Mouse (Mus musculus) macrophage (primary cell): ENCODE measurements around the gene Col4a4. TPM values are rescaled to one million over a fixed set of nuclear protein-coding genes. Genes with fewer than 3 reads are reported as not detected.

Source experiments
- H3K27ac ChIP-seq: fragments of 350-480 bp; formaldehyde crosslinking; 2 replicates; pipeline ENCODE4 v1.9.0; 2021
- H3K36me3 ChIP-seq: fragments of 350-480 bp; formaldehyde crosslinking; 2 replicates; pipeline ENCODE4 v1.9.0; 2021; ENCODE audit errors: inconsistent target
- H3K4me3 ChIP-seq: fragments of 350-480 bp; formaldehyde crosslinking; 2 replicates; pipeline ENCODE4 v1.9.0; 2021; ENCODE audit errors: inconsistent target
- H3K79me2 ChIP-seq: fragments of 350-480 bp; formaldehyde crosslinking; 2 replicates; pipeline ENCODE4 v1.9.0; 2021; ENCODE audit errors: inconsistent target
- WGBS: methylation state at CpG from one replicate; pipeline ENCODE4 v1.1.7; 2026; ENCODE audit warnings: inconsistent platforms; ENCODE audit not compliant: missing documents; 5-methylcytosine and 5-hydroxymethylcytosine counted together
- polyA plus RNA-seq: library from polyadenylated mRNA; stranded (reverse); fragments of 250-400 nt; gene quantifications from 3 replicates; pipeline ENCODE4 v1.2.4, GENCODE M21; 2018; ENCODE audit warnings: inconsistent platforms

Col4a4 gene
- polyA plus RNA-seq, 1 experiment from 2014 or later, result not detected

- no peak overlapping the region for H3K27ac ChIP-seq
- H3K36me3 ChIP-seq, result no peaks in the 10 kb centered on the region
- no peak overlapping the region for H3K4me3 ChIP-seq
- 91% methylated on average over 7 of the region's 7 CpGs for WGBS
- no peaks in the 10 kb centered on the region for H3K79me2 ChIP-seq
These were observed 19.2 kb upstream of the Col4a4 start for GRCm38 (mm10) chr1:82605856-82606255.

DNA sequence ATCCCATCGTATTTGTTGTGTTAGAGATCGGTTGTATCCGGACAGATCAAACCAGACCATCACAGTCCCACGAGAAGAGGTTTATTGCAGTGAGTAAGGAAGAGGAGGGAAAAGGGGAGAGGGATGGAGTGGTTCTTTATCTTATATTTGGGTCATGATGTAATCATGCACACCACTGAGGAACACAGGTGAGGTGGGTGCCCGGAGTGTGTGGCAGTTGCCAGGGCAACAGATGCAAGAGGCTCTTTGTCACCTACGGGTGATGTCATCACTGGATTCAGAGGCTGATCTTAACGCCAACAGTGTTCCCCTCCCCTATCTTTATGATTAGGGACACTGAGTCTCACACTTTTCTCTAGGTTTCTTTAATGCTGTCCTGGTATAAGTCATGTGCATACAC lies 18.7 kb upstream of the Col4a4 start:
- H3K36me3 ChIP-seq, result no peaks in the 10 kb centered on the region
- no peaks in the 10 kb centered on the region for H3K79me2 ChIP-seq
- H3K4me3 ChIP-seq, result no peak overlapping the region
- H3K27ac ChIP-seq, result no peak overlapping the region
- WGBS, result 87% methylated on average over 7 of the region's 7 CpGs

GRCm38 (mm10) chr1:82603198-82603950 lies 16.7 kb upstream of the Col4a4 start:
- Histone ChIP-seq H3K27ac (no peak overlapping the region), H3K36me3 (no peaks in the 10 kb centered on the region), H3K79me2 (no peaks in the 10 kb centered on the region), H3K4me3 (no peak overlapping the region)
- 83% methylated on average over 7 of the region's 7 CpGs for WGBS

DNA sequence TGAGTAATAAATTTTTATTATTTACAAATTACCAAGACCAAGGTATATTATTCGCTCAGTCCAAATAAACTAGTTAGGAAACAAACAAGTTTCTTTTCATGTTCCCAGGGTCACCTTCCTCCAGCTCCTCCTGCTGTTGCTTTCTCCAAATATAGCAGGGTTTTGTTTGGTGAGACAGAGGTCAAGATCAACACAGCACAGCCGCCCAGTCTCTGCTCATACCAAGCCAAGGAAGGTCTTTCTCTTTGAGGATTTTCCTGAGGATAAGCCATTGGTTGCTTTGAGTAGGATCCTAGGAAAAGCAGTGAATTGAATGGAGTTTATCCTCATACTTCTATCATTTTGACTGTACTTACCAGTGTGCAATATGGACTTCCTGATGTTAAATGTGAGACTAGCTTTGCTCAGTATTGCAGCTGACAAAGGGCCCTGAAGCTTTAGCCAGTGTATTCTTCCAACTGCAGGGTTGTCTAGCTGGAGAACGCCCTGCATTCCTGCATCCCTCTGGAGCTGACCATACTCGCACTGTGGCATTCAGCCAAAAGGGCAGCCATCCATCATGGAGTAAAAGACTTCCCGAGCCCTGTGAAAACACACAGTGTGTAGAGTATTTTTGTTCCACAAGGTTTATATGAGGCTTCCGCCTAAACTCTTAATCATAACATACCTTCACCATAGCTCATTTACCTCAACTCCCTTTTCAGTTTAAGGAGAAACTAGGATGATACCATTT lies 10.4 kb upstream of the Col4a4 start:
- WGBS, result 76% methylated on average over 6 of the region's 6 CpGs
- no peak overlapping the region for H3K27ac ChIP-seq
- no peaks in the 10 kb centered on the region for H3K36me3 ChIP-seq
- H3K4me3 ChIP-seq, result no peak overlapping the region
- no peaks in the 10 kb centered on the region for H3K79me2 ChIP-seq

DNA sequence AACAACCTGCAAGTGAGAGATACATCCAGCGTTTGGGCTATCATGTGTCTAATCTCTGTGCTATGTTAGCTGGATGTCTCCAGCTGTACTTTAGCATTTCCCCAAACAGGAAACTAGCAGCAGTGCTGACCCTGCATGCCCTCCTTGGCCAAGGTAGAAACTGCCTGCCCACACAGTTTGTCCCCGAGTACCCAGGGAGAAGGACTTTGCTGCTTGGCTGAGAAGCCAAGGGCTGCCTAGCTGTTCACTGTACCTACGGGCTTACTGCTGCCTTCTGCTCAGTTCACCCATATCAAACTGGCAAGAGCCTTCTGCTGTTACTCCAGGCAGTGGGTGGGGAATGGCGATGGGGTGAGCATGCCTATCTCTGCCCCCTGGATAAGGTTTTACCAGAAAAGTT lies 3.6 kb upstream of the Col4a4 start:
- no peaks in the 10 kb centered on the region for H3K36me3 ChIP-seq
- H3K79me2 ChIP-seq, result no peaks in the 10 kb centered on the region
- WGBS, result 56% methylated on average over 3 of the region's 4 CpGs
- H3K4me3 ChIP-seq, result no peak overlapping the region
- no peak overlapping the region for H3K27ac ChIP-seq

DNA sequence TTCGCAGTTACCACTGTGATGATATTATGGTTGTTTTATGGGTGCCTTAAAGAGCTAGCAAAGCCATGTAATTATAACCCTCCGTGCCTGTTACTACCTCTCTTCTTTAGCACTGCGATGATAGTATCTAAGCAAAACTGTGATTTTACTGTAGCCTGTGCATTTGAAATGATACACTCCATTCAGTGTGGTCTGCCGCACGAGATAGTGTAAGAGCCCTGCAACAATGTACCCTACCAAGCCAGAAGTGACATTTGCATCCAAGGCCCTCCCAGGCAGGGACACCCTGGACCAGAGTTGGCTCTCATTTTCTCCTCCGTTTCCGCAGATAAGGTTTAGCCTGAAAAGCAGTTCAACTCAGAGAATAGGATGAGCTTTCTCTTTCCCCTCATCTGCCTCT lies 668 bp downstream of the Col4a4 start:
- Histone ChIP-seq H3K36me3 (no peaks in the 10 kb centered on the region), H3K27ac (no peak overlapping the region), H3K79me2 (no peaks in the 10 kb centered on the region), H3K4me3 (no peak overlapping the region)
- 86% methylated on average over 7 of the region's 7 CpGs for WGBS

- no peaks in the 10 kb centered on the region for H3K79me2 ChIP-seq
- H3K4me3 ChIP-seq, result no peak overlapping the region
- no peaks in the 10 kb centered on the region for H3K36me3 ChIP-seq
- WGBS, result 76% methylated on average over 4 of the region's 4 CpGs
- H3K27ac ChIP-seq, result no peak overlapping the region
These were observed 8.3 kb downstream of the Col4a4 start for GRCm38 (mm10) chr1:82578320-82578719.

- WGBS, result 82% methylated on average over 3 of the region's 3 CpGs
- Histone ChIP-seq H3K27ac (no peak overlapping the region), H3K4me3 (no peak overlapping the region), H3K36me3 (no peaks in the 10 kb centered on the region), H3K79me2 (no peaks in the 10 kb centered on the region)
These were observed 8.7 kb downstream of the Col4a4 start for GRCm38 (mm10) chr1:82577915-82578314.

DNA sequence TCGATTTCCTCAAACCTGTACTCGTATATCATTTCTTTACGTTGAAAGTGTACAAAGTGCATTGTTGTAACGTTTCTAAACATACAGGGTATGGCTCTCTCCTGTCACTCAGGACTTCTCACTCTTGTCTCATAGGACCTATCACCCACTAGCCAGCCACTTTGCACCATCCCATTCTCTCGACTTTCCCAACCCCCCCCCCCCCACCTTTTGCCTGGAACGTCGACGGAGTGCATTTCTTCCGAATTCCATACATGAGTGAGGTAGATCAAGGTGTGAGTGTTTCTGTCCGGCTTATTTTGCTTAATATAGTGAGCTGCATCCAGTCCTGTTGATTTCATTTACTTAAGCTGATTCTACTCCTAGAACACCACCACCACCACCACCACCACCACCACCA lies 9.3 kb downstream of the Col4a4 start:
- no peak overlapping the region for H3K4me3 ChIP-seq
- H3K79me2 ChIP-seq, result no peaks in the 10 kb centered on the region
- H3K27ac ChIP-seq, result no peak overlapping the region
- H3K36me3 ChIP-seq, result no peaks in the 10 kb centered on the region
- 84% methylated on average over 9 of the region's 10 CpGs for WGBS

DNA sequence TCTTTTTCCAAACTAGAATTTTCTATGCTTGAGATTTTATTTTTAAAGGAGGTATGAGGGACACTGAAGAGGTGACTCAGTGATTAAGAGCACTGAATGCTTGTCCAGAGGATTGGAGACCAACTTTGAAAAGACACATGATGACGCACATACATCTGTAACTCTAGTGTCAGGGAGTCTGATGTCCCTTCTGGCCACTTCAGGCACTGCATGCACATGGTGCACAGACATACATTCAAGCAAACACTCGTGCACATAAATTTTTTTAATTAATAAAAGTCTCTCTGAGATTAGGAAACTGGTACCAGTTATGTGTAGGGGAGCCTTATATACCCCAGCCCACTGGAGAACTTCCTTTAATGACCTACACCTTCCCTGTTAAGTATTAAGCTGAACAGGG lies 10.5 kb downstream of the Col4a4 start:
- no peak overlapping the region for H3K27ac ChIP-seq
- WGBS, result 83% methylated on average over 2 of the region's 2 CpGs
- H3K79me2 ChIP-seq, result no peaks in the 10 kb centered on the region

DNA sequence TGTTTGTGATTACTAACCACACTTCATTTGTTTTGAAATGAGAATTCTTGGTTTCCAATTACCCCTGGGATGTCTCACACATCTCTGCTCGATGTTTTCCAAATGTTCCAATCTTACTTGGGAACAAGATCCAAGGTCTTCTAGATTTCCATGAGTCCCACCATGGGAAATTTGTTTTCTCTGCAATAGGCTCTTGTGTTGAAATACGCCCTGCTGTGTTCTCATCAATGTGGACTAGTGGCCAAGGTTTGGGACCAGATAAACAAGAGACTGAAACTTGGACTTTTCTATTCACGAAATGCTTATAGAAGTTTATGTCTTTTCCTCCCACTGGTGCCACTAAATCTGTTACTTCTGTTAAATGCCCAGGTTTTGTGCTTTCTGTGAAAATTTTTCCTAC lies 11.0 kb downstream of the Col4a4 start:
- no peak overlapping the region for H3K4me3 ChIP-seq
- WGBS, result 95% methylated on average over 3 of the region's 3 CpGs

More for the DNA sequence above, 10.5 kb downstream of the Col4a4 start:
- H3K36me3 ChIP-seq, result no peaks in the 10 kb centered on the region
- no peak overlapping the region for H3K4me3 ChIP-seq

DNA sequence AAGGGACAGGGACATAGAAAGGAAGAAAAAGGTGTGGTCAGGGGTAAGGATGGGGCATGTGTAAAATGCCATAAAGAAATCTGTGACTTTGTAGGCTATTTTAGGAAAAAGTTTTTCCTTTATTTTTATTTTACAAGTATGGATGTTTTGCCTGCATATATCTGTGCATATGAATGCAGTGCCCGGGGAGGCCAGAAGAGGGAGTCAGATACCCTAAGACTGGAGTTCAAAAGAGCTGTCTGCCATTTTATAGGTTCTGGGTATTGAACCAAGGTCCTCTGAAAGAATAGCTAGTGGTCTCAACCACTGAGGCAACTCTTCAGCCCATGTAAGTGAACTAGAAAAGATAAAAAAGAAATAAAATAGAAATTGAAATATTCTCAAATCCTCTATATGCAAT lies 14.9 kb downstream of the Col4a4 start:
- H3K36me3 ChIP-seq, result no peaks in the 10 kb centered on the region
- 64% methylated on average over 1 of the region's 1 CpGs for WGBS
- no peaks in the 10 kb centered on the region for H3K79me2 ChIP-seq
- no peak overlapping the region for H3K27ac ChIP-seq
- no peak overlapping the region for H3K4me3 ChIP-seq

More for the DNA sequence above, 11.0 kb downstream of the Col4a4 start:
- Histone ChIP-seq H3K27ac (no peak overlapping the region), H3K79me2 (no peaks in the 10 kb centered on the region), H3K36me3 (no peaks in the 10 kb centered on the region)

DNA sequence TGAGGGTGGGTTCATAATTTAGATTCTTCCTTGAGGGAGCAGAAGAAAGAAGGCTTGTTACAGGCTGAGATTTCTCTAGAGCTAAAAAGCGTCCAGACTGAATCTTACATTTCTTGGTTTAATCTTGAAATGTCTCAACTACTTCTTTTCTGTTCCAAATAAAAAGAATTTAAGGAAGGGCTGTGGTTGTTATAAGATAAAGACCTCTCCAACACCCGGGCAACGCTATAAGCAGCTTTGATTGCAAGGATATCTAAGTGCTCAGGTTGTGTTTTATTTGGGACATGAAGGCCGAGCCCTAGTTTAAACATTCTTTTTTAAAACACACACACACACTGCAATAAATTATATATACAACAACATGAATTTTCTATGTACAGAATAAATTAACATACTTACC lies 17.2 kb downstream of the Col4a4 start:
- no peaks in the 10 kb centered on the region for H3K79me2 ChIP-seq
- H3K27ac ChIP-seq, result no peak overlapping the region
- WGBS, result 89% methylated on average over 4 of the region's 4 CpGs
- H3K36me3 ChIP-seq, result no peaks in the 10 kb centered on the region
- no peak overlapping the region for H3K4me3 ChIP-seq

GRCm38 (mm10) chr1:82560223-82560622 lies 26.4 kb downstream of the Col4a4 start:
- WGBS, result 73% methylated on average over 4 of the region's 4 CpGs
- no peaks in the 10 kb centered on the region for H3K36me3 ChIP-seq
- H3K4me3 ChIP-seq, result no peak overlapping the region
- no peak overlapping the region for H3K27ac ChIP-seq
- no peaks in the 10 kb centered on the region for H3K79me2 ChIP-seq

GRCm38 (mm10) chr1:82554889-82555288 lies 31.8 kb downstream of the Col4a4 start:
- Histone ChIP-seq H3K79me2 (no peaks in the 10 kb centered on the region), H3K36me3 (no peaks in the 10 kb centered on the region), H3K4me3 (no peak overlapping the region), H3K27ac (no peak overlapping the region)
- 71% methylated on average over 5 of the region's 5 CpGs for WGBS
